Mouse (Mus musculus) limb, embryonic 14.5 days (tissue): Measurements from ENCODE around the gene Zfp128. TPM values are rescaled to one million over a fixed set of nuclear protein-coding genes. Genes with fewer than 3 reads are reported as not detected.
"Not testable (repeated sequence)": the region's sequence is repeated elsewhere in the genome, so short reads cannot be mapped to it uniquely, and the experiment has no call there.

Experiments
- ATAC-seq: fragments of 200-750 bp; cut with Nextera tagmentation; 2 replicates; pipeline ENCODE4 v1.8.0; 2017; ENCODE audit warnings: low read depth, moderate number of reproducible peaks, moderate TSS enrichment; ENCODE audit not compliant: low FRiP score
- DNase-seq: peaks from one replicate; pipeline ENCODE4 v3.0.0-alpha.2; 2015; ENCODE audit warnings: low spot score
- H3K27ac ChIP-seq: fragments of 300-500 bp; sonication (generic); replicated peaks from 2 replicates; pipeline ENCODE4 v1.5.1; 2014; ENCODE audit warnings: low read depth, mild to moderate bottlenecking, low read length, moderate library complexity, mixed read lengths
- H3K27me3 ChIP-seq: fragments of 300-500 bp; sonication (generic); 2 replicates; pipeline ENCODE4 v1.6.1; 2014; ENCODE audit warnings: low read length, mixed read lengths; ENCODE audit not compliant: control insufficient read depth, insufficient read depth
- H3K36me3 ChIP-seq: fragments of 300-500 bp; sonication (generic); 2 replicates; pipeline ENCODE4 v1.6.1; 2014; ENCODE audit warnings: mild to moderate bottlenecking, low read length, moderate library complexity, mixed read lengths; ENCODE audit not compliant: control insufficient read depth, insufficient read depth
- H3K4me1 ChIP-seq: fragments of 300-500 bp; sonication (generic); 2 replicates; pipeline ENCODE4 v1.6.1; 2014; ENCODE audit warnings: antibody characterized with exemption, low read length, mixed read lengths; ENCODE audit not compliant: control insufficient read depth, insufficient read depth
- H3K4me2 ChIP-seq: fragments of 300-500 bp; sonication (generic); replicated peaks from 2 replicates; pipeline ENCODE4 v1.6.1; 2014; ENCODE audit warnings: low read depth, mild to moderate bottlenecking, low read length, moderate library complexity; ENCODE audit not compliant: severe bottlenecking
- H3K4me3 ChIP-seq: fragments of 300-500 bp; sonication (generic); replicated peaks from 2 replicates; pipeline ENCODE4 v1.5.1; 2014; ENCODE audit warnings: low read length
- H3K9ac ChIP-seq: fragments of 300-500 bp; sonication (generic); 2 replicates; pipeline ENCODE4 v1.6.1; 2014; ENCODE audit warnings: mild to moderate bottlenecking, low read depth, low read length, moderate library complexity; ENCODE audit not compliant: severe bottlenecking
- H3K9me3 ChIP-seq: fragments of 300-500 bp; sonication (generic); 2 replicates; pipeline ENCODE4 v1.6.1; 2016; ENCODE audit warnings: low read length; ENCODE audit not compliant: control insufficient read depth
- POLR2A ChIP-seq: fragments of 200-500 bp; IDR thresholded peaks from 2 replicates; pipeline ENCODE4 v1.8.0; 2012; ENCODE audit warnings: inconsistent platforms, mild to moderate bottlenecking, moderate library complexity, borderline replicate concordance; ENCODE audit not compliant: insufficient read depth, insufficient read length; ENCODE audit errors: extremely low read depth
- WGBS: fragments of 180-500 bp; shearing (Covaris S2); extraction: QIAGEN DNeasy Blood & Tissue Kit; methylation state at CpG from one replicate; pipeline ENCODE4 v1.1.7; 2014; 5-methylcytosine and 5-hydroxymethylcytosine counted together
- polyA plus RNA-seq, 2 experiments: library from polyadenylated mRNA; depleted of rRNA in 1 of 2; stranded (reverse) in 1 of 2; unstranded in 1 of 2; fragments of >200 nt; fragmentation: Nextera tagmentation in 1 of 2; extraction: Ambion mirVana in 1 of 2; gene quantifications; 2 replicates each; pipeline versions ENCODE4 v1.2.1 to v1.2.3; 2012 to 2014

Zfp128 gene
- polyA plus RNA-seq, 2 experiments = 4.8 TPM

GRCm38 (mm10) chr7:12909498-12909962 is 28.6 kb downstream of the Zfp128 start:
- WGBS = 45% methylated on average over 7 of the region's 7 CpGs
- no peaks in the 10 kb centered on the region for H3K27me3 ChIP-seq
- H3K4me3 ChIP-seq = peak overlapping the region; percentile 42
- H3K9ac ChIP-seq = peak overlapping the region; percentile 52; the same call in 1 of the 2 replicates
- H3K9me3 ChIP-seq = no peaks in the 10 kb centered on the region
- peak; percentile 74 for DNase-seq
- peak overlapping the region; percentile 52 for H3K4me2 ChIP-seq
- H3K36me3 ChIP-seq = peaks cover 45% of the 10 kb centered on the region
- TF ChIP-seq POLR2A = no peak
- no peak for ATAC-seq
- H3K27ac ChIP-seq = peak overlapping the region; percentile 79
- 0 out of 2 replicates have a peak, but pooled peaks cover 2% of the 10 kb centered on the region for H3K4me1 ChIP-seq

DNA sequence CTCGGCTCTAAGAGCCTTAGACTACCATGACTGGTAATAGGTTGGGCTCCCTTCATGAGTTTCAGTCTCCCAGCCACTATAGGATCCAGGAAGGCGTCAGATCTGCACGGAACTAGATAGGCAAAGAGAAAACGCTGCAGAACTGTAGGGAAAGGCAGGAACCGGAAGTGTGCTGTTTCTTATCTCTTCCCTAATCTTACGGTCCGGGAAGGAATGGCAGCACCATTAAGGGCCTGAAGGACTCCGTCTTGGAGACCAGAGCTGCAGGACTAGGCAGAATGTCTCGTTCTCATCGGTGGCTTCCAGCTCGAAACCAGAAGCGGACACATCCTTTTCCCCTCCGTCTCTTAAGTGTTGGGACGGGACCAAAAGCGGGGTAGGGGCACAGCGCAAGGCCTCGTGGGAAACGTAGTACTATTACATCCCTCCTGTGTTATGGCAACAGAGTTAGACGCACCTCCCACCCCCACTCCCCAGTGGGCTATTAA is 29.2 kb downstream of the Zfp128 start:
- no peaks in the 10 kb centered on the region for H3K27me3 ChIP-seq
- 0 out of 2 replicates have a peak, but pooled peaks have one; percentile 38 for TF ChIP-seq POLR2A
- H3K27ac ChIP-seq = peak overlapping the region; percentile 79
- WGBS = 8% methylated on average over 19 of the region's 19 CpGs
- H3K36me3 ChIP-seq = peaks cover 39% of the 10 kb centered on the region
- DNase-seq = peak; percentile 81
- 0 out of 2 replicates have a peak, but pooled peaks cover 2% of the 10 kb centered on the region for H3K4me1 ChIP-seq
- peak overlapping the region; percentile 52 for H3K9ac ChIP-seq
- H3K9me3 ChIP-seq = no peaks in the 10 kb centered on the region
- peak overlapping the region; percentile 42 for H3K4me3 ChIP-seq
- H3K4me2 ChIP-seq = peak overlapping the region; percentile 52
- ATAC-seq = peak; percentile 84

DNA sequence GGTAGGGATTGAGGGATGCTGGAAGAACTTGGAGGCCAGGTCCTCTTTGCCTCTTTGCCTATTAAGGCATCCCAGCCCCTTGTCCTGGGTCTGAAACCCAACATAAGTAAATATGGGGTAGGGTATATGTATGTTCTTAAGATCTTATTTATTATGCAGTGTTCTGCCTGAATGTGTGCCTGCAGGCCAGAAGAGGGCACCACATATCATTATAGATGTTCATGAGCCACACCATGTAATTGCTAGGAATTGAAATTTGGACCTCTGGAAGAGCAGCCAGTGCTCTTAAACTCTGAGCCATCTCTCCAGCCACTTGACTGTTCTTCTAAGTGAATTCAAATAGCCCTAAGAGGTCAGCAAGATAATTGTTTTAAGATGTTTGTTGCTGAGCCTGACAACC is 32.6 kb downstream of the Zfp128 start:
- Histone ChIP-seq H3K9ac (no peak overlapping the region), H3K4me2 (no peak overlapping the region), H3K4me1 (0 out of 2 replicates have a peak, but pooled peaks cover 2% of the 10 kb centered on the region), H3K27me3 (no peaks in the 10 kb centered on the region), H3K9me3 (no peaks in the 10 kb centered on the region), H3K36me3 (peaks cover 6% of the 10 kb centered on the region; the same call in 1 of the 2 replicates), H3K27ac (no peak overlapping the region), H3K4me3 (no peak overlapping the region)
- ATAC-seq (no peak), DNase-seq (no peak)
- TF ChIP-seq POLR2A = no peak

- H3K4me3 ChIP-seq, H3K9me3 ChIP-seq, H3K9ac ChIP-seq, ATAC-seq, H3K27ac ChIP-seq, H3K27me3 ChIP-seq, DNase-seq, H3K4me2 ChIP-seq: not testable (repeated sequence)
- Histone ChIP-seq H3K36me3 (peaks cover 26% of the 10 kb centered on the region), H3K4me1 (peaks cover 10% of the 10 kb centered on the region)
- WGBS = 87% methylated on average over 7 of the region's 8 CpGs
These were observed 39.5 kb downstream of the Zfp128 start for GRCm38 (mm10) chr7:12920495-12920894.

DNA sequence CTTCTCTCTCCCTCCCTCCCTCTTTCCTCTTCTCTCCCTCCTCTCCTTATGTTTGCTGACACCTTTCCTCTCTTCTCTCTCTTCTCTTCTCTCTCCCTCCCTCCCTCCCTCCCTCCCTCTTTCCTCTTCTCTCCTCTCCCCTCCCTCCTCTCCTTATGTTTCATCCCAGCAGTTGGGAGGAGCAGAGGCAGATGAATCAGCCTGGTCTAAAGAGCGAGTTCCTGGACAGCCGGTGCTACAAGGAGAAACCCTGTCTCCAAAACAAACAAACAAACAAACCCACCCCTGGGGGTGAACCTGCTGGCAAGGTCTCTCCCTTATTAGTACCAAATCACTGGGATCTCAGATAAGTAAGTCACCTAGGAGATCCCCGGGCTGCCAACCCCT is 40.3 kb downstream of the Zfp128 start:
- Histone ChIP-seq H3K9ac (peak overlapping the region; percentile 73), H3K27me3 (peaks cover 9% of the 10 kb centered on the region; the same call in 1 of the 2 replicates), H3K4me1 (peaks cover 10% of the 10 kb centered on the region), H3K4me3 (peak overlapping the region; percentile 98), H3K9me3 (no peaks in the 10 kb centered on the region), H3K36me3 (peaks cover 34% of the 10 kb centered on the region), H3K27ac (peak overlapping the region; percentile 96), H3K4me2 (peak overlapping the region; percentile 88)
- TF ChIP-seq POLR2A = no peak
- WGBS = 2% methylated on average over 3 of the region's 3 CpGs
- DNase-seq = peak; percentile 31
- ATAC-seq = no peak
